Mouse (Mus musculus) MEL (cell line): ENCODE data around the gene Slc25a22.

Experiments
- MYC ChIP-seq: IDR thresholded peaks from 2 replicates; pipeline ENCODE4 v1.6.1; 2011; ENCODE audit warnings: low read depth, mild to moderate bottlenecking, low read length, improper control_type of control experiment, moderate library complexity
- ZC3H11A ChIP-seq: IDR thresholded peaks from 2 replicates; pipeline ENCODE4 v1.6.1; 2012; ENCODE audit warnings: low read depth, mild to moderate bottlenecking, inconsistent platforms, low read length, improper control_type of control experiment

GRCm38 (mm10) chr7:141486239-141486638 lies 48.5 kb upstream of the Slc25a22 start:
- TF ChIP-seq MYC = no peak
- TF ChIP-seq ZC3H11A = no peak
